Mouse (Mus musculus) left cerebral cortex, postnatal 36 days (tissue): ENCODE results near the gene Lmntd2. TPM values are rescaled to one million over a fixed set of nuclear protein-coding genes. Genes with fewer than 3 reads are reported as not detected.

Source experiments
- DNase-seq, 2 experiments: peaks; one replicate each; pipeline ENCODE4 v3.0.0; 2021 to 2022; ENCODE audit warnings: low spot score in 2 of 2, mixed read lengths in 1 of 2
- intact Hi-C: fragments of 180-260 bp; cut with DNase I; formaldehyde crosslinking; loops from one replicate; pipeline ENCODE4 v1.15.1; 2025
- total RNA-seq, 2 experiments: library from RNA; stranded (reverse); gene quantifications; 2 replicates each; pipeline ENCODE4 v1.2.3; 2021

The Lmntd2 gene
- total RNA-seq, 2 experiments from 2014 or later = not detected

GRCm38 (mm10) chr7:141193348-141193856 lies 20.5 kb downstream of the Lmntd2 start:
- intact Hi-C loops = no loop called here
- DNase-seq = peak in 1 of 2 experiments; percentile 45

DNA sequence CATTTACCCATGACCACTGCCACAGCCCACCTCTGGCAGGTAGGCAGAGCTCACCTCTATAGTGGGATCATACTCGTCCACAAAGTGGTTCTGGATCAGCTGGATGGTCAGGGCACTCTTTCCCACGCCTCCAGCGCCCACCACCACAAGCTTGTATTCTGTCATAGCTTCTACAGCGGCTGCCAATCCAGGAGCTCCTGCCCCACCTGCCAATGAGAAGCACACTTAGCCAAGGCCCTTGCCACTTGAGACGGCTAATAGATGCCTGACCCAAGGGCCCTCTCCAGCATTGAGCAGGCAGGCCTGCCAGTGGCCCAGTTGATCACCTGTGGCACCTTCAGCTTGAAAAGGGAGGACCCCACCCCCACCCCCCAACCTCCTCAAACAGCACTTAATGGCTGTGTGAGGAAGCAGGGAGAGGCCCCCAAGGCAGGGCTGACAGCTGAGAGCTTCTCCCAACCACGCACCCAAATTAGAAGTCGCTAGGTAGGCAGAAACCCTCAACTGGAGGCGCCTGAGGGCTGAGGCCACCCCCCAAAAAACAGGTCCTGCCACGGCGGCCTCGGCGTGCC lies 21.0 kb downstream of the Lmntd2 start:
- intact Hi-C loops = no loop called here
- DNase-seq = no peak

- intact Hi-C loops = no loop called here
Observed at GRCm38 (mm10) chr7:141191796-141192685, 21.8 kb downstream of the Lmntd2 start.

GRCm38 (mm10) chr7:141191036-141191435 lies 22.8 kb downstream of the Lmntd2 start:
- DNase-seq = no peak
- intact Hi-C loops = no loop called here

More at GRCm38 (mm10) chr7:141191796-141192685, 21.8 kb downstream of the Lmntd2 start:
- DNase-seq = no peak

DNA sequence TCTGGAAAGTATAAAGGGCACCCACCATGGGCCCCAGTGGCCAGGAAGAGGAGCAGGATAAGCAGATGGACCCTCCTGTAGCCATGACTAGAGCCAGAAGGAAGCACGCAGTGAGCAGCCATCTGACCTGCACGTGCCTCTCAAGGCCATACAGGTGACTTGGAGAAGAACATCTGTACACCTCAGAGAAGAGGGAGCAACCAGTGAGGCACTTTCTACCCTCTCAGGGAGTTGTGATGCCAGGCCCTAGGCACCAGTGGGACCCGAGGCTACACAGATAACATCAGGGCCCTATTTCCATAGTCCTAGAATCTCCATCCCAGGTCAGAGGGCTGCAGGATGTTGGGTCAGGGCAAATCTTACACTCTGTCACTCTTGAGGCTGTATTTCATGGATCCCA lies 23.7 kb downstream of the Lmntd2 start:
- intact Hi-C loops = no loop called here
- DNase-seq = no peak

- intact Hi-C loops = no loop called here
Observed at GRCm38 (mm10) chr7:141188733-141189132, 25.1 kb downstream of the Lmntd2 start.

GRCm38 (mm10) chr7:141188194-141188593 lies 25.7 kb downstream of the Lmntd2 start:
- intact Hi-C loops = no loop called here
- no peak for DNase-seq

More at GRCm38 (mm10) chr7:141188733-141189132, 25.1 kb downstream of the Lmntd2 start:
- no peak for DNase-seq

GRCm38 (mm10) chr7:141176173-141176572 lies 37.7 kb downstream of the Lmntd2 start:
- intact Hi-C loops = loop anchor here (5.0 kb wide), 2 partner anchors 84 to 269 kb away; no protein-coding TSS in a partner anchor
- peak; percentile 75 to 85 for DNase-seq

GRCm38 (mm10) chr7:141175068-141175467 lies 38.8 kb downstream of the Lmntd2 start:
- no peak for DNase-seq
- intact Hi-C loops = loop anchor here (5.0 kb wide), 2 partner anchors 83 to 268 kb away; no protein-coding TSS in a partner anchor

DNA sequence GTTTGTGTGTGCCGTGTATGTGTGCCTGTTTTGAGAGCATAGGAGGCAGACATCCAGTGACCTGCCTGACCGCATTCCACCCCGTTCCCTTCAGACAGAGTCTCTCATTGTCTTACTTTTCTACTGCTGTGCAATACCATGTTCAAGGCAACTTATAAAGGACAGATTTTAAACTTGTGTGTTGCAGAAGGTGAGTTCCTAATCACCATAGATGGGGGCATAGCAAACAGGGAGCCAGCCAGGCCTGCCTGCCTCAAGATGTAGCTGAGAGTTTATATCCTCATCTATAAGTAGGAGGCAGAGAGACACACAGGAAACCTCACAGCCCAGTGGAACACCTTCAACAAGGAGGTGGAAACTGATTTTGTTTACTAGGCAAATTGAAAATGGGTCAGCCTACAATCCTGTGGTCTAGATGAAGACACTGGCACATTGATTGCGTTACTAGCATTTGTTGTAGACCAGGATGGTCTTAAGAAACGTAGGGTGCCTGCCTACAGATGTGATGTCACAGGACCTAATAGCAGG lies 40.5 kb downstream of the Lmntd2 start:
- DNase-seq = no peak
- intact Hi-C loops = loop anchor here (5.0 kb wide), 3 partner anchors 41 to 326 kb away; partner anchors contain the start of genes Odf3 and Scgb1c1

- intact Hi-C loops = loop anchor here (5.0 kb wide), 3 partner anchors 40 to 325 kb away; partner anchors contain the start of genes Odf3 and Scgb1c1
- DNase-seq = peak; percentile 92
Observed at GRCm38 (mm10) chr7:141172116-141173006, 41.5 kb downstream of the Lmntd2 start, which contains the start of gene Rnh1. TSS of gene Rnh1 (minus strand) at chr7:141172857.

GRCm38 (mm10) chr7:141169866-141170265 lies 44.0 kb downstream of the Lmntd2 start:
- intact Hi-C loops = loop anchor here (5.0 kb wide), 3 partner anchors 38 to 323 kb away; partner anchors contain the start of genes Odf3 and Scgb1c1

GRCm38 (mm10) chr7:141169300-141169699 lies 44.6 kb downstream of the Lmntd2 start:
- DNase-seq = no peak
- intact Hi-C loops = no loop called here

More at GRCm38 (mm10) chr7:141169866-141170265, 44.0 kb downstream of the Lmntd2 start:
- no peak for DNase-seq

GRCm38 (mm10) chr7:141168518-141168953 lies 45.3 kb downstream of the Lmntd2 start:
- intact Hi-C loops = no loop called here
- peak; percentile 59 to 68 for DNase-seq

- no peak for DNase-seq
- intact Hi-C loops = no loop called here
Observed at GRCm38 (mm10) chr7:141167901-141168517, 45.9 kb downstream of the Lmntd2 start.

GRCm38 (mm10) chr7:141164850-141165249 lies 49.0 kb downstream of the Lmntd2 start:
- DNase-seq = no peak

DNA sequence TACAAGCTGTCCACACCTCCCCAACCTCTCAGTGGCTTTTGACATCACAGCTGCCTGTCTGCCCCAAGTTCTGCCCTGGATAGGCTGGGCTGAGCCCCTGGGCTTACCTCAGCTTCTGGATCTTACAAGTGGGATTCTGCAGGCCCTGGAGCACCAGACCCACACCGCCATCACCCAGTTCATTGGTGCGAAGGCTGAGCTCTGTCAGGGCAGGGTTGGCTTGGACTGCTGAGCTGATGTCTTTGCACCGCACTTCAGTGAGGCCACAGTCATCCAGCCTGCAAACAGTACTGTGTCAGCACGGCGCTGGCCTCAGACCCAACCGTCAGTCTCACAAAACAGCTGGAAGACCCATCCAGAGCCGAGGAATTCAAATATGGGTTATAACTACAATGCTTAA lies 49.5 kb downstream of the Lmntd2 start:
- DNase-seq = no peak
- intact Hi-C loops = no loop called here

More at GRCm38 (mm10) chr7:141164850-141165249, 49.0 kb downstream of the Lmntd2 start:
- intact Hi-C loops = no loop called here
